Mouse (Mus musculus): ENCODE results near the gene R3hdm4.
A peak's percentile ranks its signal among the peaks of the same experiment; 100 is the strongest.

Gene R3hdm4

DNA sequence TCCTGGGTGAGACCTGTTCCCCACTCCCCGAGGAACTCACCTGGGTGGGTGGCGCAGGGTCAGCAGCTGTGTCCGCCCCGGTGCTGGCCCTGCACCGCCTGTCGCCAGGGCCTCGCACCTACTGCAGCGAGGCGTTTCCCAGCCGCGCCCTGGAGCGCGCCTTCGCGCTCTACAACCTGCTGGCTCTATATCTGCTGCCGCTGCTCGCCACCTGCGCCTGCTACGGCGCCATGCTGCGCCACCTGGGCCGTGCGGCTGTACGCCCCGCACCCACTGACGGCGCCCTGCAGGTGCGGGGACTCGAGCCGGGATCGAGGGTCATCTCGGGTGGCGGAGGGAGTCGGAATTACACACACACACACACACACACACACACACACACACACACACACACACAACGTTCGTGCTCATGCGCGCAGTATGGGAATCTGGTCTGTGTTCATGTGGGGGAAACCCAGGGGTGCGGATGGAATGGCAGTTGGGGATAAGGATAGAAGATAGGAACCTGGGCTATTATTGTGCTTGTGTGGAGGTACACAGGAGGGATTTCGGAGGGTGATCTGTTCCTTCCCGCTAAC lies at the start of gene R3hdm4:
R3hdm4 (minus strand) TSS at position 251 of the 578 bp plus-strand sequence.
- DNase-seq = no peak

GRCm38 (mm10) chr10:79970415-79971182 lies 49.6 kb upstream of the R3hdm4 start, which contains the start of gene Grin3b:
Gene Grin3b, plus strand, starts transcription at chr10:79970715.
- no peak for DNase-seq

DNA sequence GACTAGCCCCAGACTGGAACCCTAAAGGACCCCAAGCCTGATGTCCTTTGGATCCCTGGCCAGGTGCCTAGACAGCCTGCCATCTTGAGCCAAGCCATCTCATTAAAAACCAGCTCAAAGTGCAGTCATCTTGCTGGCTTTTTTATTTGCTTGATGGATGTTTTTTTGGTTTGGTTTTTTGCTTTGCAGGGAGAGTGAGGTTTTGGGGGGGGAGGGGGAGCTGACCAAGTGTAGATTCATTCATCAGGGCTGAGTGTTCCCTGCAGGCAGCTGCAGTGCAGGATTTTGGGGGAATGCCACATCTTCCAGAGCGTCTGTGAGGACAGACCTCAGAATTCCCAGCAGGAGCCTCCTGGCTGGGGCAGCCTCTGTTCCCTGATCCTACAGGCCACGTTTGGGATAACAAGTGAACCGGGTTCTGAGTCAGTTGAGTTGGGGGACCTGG lies 48.1 kb upstream of the R3hdm4 start:
- DNase-seq = no peak

DNA sequence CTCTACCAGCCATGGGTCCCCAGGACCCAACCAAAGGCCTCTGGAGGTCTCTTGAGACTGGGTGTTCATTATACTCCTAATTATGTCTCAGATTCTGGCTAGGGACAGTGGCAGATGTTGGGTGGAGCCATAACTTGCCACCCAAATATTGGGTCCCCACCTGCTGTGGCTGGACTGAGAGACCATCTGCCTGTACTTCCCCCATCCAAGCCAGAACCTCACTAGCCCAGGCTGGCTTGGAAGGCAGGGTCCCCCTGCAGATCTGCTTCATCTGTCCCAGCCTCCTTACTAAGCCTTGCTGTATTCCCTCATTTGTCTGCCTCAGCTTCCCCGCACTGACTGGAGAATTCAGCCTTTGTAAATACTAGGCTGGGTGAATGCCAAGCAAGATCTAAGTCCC lies 47.2 kb upstream of the R3hdm4 start:
- no peak for DNase-seq

- DNase-seq = no peak
Observed at GRCm38 (mm10) chr10:79966886-79967400, 45.9 kb upstream of the R3hdm4 start.

DNA sequence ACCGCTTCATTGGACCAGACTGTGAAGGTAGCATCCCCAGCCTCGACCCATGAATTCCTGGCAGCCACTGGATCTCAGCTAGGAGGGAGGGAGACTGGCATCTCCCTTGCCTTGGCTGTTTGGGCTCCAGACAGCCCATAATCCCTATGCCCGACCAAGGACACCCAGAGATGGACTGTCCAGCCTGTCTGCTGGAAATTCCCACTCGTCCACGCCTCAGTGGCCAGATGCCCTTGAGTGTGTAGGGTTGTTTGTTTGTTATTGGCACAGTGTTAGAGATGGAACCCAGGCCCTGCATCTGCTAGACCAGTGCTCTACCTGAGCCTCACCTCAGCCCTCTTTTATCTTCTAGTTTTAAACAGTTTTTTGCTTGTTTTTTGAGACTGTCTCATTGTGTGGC lies 44.3 kb upstream of the R3hdm4 start:
- DNase-seq = no peak

DNA sequence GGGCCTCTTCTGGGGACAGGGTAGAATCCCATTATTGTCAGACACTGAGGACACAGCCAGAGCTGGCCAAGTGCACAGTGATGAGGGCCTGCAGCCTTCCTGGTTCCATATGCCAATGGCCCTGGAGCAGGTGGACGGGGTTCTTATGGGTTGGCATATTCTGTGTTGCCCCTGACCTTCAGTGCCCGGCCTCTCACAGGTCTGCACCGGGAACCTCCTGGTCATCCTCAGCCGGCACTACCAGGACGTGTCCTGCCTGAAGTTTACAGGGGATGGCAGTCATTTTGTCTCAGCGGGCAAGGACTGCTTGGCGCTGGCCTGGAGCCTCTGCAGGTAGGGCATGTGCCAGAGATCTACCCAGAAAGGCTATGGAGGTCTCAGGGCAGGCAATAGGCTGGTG lies 43.7 kb upstream of the R3hdm4 start:
- DNase-seq = no peak

DNA sequence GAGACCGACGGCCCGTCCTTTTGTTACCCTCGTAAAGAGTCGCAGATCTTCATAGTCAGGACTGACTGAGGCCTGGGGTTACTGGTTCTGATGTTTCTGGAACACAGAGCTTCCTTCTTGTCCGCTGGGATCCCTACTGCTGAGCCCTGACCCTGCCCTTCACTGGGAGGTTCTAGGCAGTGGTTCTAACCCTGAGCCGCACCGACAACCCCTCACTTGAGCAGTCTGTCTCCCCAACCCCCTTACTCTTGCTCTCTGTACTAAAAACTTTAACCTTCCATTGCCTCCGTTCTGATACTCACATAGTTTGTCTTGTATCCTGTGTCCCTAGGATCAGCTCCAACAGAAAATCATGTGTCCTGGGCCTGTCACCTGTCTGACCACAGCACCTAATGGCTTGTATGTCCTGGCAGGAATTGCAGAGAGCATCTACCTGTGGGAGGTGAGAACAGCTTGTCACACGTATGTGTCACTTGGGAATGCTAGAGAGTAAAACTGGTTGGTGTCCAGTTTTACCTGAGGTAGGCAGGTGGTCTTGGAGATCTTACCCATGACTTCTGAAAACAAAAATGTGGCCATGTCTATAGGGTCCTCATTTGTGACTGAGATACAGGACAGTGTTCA lies 39.8 kb upstream of the R3hdm4 start:
- DNase-seq = no peak

- DNase-seq = peak; percentile 100
Observed at GRCm38 (mm10) chr10:79959847-79960601, 39.0 kb upstream of the R3hdm4 start, which contains the start of gene Wdr18. Gene Wdr18, plus strand, starts transcription at chr10:79960152.

DNA sequence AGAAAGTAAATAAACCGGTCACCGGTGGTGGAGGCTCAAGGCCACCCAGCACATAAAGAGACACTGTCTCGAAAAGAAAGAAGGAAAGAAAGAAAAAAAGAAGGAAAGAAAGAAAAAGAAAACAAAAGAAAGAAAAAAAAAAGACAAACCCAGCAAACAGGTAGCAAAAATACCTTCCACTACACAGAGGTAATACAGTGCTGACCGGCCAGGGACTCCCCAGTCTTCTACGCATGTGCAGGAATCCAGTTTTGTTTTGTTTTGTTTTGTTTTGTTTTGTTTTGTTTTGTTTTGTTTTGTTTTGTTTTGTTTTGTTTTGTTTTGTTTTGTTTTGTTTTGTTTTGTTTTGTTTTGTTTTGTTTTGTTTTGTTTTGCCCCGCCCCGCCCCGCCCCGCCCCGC lies 38.4 kb upstream of the R3hdm4 start:
- DNase-seq = peak in 1 of 2 experiments; percentile 61

- DNase-seq = peak; percentile 86 to 89
Observed at GRCm38 (mm10) chr10:79958140-79958816, 37.3 kb upstream of the R3hdm4 start.

DNA sequence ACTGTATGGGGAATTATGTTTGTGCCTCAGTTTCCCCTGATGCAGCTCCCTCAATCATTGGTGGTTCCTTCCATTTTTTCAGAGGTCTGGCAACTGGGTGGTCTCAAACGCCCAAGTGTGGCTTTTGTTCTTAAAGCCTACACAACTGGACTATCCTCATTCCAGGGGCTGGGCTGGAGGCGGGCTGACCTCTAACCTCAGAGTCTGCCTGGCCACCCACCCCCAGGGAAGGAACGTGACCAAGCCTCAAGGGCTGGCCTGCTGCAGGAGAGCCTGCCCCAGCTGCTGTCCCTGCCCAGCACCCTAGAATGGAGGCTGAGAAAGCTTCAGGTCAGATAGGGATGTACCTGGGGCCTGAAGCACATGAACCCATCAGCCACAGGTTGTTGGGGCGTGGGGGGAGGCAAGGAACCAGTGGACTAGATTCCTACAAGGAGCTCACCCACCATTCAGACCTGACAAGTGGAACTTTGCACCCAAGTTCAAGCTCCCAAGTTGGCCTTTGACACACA lies 35.7 kb upstream of the R3hdm4 start:
- DNase-seq = no peak

DNA sequence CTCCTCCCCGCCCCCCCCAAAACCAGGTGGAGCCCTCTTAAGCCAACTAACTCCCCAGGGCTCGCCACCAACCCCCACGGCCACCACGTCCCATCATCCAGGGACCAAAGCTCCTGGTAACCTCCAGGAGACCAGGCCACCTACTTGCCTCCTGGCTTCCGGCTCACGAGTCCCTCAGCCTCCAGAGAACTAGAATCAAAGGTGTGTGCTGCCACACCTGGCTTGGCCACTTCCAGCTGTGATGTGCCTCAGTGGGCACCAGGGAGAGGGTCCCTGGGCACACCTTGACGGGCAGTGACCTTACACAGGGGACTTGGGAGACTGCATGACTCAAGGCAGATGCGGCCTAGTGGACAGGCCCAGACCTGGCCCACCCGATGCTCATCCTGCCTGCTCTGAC lies 34.7 kb upstream of the R3hdm4 start:
- DNase-seq = no peak

- peak; percentile 34 to 57 for DNase-seq
Observed at GRCm38 (mm10) chr10:79953946-79954345, 32.9 kb upstream of the R3hdm4 start.

DNA sequence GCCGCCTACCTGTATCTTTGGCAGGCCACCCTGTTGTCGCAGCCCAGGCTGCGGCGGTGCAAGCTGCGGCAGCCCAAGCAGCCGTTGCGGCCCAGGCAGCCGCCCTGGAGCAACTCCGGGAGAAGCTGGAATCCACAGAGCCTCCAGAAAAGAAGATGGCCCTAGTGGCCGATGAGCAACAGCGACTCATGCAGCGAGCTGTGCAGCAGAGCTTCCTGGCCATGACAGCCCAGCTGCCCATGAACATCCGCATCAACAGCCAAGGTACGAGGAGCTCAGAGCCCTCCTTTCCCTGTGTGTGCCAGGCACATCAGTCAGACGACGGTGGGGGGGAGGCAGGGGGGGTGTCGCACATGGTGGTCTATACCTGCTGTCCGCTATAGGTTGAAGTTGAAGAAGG lies 29.7 kb upstream of the R3hdm4 start:
- no peak for DNase-seq

DNA sequence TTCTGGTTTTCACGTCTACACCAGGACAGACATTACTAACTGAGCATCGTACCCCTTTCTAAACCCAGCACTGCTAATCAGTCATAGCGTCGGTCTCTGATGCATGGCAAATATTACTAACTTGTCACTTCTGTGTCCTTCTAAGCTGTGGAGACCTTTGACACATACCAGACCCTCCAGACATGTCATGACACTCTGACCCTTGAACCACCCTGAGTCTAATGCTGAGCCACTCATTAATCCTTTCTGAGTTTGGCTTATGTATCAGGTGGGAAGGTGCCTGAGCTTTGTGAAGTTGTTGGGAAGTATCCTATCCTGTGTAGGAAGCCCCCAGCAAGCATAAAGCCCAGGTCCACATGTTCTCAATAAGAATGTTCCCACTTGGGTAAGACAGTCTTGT lies 28.9 kb upstream of the R3hdm4 start:
- no peak for DNase-seq

- no peak for DNase-seq
Observed at GRCm38 (mm10) chr10:79947502-79947901, 26.5 kb upstream of the R3hdm4 start.

DNA sequence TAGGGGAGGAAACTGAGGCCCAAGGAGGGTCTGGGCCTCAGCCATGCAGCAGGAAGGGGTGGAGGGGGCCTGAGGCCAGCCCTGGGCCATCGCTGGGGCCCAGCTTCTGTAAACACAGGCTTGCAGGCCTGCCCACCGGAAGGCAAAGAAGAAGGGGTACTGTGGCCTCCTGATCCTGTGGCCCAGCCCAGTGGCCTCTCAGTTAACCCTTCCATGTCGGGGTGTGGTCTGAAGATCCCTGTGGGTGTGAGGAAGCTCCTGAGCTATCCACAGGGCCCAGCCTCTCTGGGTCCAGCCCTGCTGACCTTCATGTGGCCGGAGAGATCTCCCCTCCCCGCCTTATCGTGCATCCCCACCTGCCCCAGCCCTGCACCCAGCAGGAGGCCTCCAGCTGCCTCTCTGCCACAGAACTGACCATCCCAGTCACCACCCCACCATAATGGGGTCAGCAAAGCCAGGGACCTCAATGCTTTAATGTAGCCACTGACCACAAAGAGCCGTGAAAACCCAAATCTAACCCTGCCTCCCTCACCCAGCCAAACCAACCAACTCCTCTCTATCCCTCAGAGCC lies 25.8 kb upstream of the R3hdm4 start:
- DNase-seq = no peak

DNA sequence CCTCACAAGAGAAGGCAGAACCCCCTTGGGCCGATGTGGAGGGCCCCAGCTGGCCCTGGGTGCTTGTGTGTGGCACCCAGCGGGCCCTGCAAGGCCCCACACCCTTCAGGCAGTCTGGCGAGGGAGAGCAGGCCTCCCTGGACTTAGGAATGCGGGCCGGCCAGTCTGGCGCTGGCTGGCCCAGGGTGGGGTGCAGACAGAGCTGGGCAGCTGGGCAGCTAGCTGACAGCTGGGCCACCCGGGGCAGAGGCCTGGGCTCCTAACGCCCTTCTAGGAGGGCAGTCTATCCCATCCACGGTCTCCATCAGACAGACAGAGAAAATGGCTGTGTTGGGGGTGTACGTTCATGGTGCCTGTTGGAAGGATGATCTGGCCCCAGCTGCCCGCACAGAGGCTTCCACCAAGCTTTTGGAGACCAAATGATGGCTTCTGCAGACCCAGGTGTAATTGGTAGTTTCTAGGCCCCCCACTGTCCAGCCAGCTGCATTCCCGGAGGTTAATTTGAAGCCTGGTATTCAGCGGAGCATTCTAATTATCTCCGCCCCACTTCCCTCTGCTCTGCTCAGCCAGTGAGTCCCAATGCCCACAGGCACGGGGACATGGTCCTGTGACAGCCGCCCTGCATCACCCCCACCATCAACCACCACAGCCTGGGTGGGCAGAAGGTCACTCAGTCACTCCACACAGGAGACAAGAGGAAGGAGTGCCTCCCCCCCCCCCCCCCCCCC lies 24.7 kb upstream of the R3hdm4 start:
- peak; percentile 56 to 71 for DNase-seq

DNA sequence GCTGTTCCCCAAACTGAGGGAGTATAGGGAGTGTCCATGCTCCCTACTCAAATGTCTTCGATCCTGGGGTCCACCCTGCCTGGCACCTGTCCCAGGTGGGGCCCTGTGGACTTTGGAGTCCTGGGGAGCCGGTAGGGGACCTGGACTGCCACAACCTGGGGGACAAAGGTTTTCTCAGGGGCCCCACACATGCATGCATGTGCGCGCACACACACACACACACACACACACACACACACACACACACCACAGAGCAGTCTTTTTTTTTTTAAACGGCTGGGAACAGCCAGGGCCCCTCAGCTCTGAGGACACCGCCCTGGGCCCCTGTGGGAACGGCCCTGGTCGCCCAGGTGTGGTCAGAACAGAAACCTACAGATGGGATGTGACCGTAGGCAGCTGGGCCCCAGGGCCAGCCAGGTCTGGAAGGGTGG lies 22.5 kb upstream of the R3hdm4 start:
- DNase-seq = no peak

DNA sequence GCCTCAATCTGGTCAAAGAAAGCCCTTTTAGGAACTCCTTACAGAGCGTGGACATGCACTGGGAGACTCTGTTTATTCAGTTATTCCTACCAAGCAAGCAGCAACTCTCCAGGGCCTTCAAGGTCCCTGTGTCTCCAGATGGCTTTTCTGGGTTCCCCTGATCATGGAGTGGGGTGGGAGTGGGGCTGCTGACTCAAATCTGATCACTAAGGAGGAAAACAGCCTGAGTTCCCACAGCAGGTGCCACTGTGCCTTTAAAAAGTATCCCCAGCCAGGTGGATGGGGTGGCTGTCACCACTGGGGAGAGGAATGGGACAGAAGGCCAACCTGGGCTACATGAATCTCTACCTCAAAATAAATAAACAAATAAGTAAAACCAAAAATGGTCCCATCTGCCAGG lies 22.0 kb upstream of the R3hdm4 start:
- DNase-seq = no peak

Data from lung, adult 18-20 months (tissue).